Mouse (Mus musculus) liver, postnatal 0 days (tissue): ENCODE data around the gene Sez6.

Experiments used
- CTCF ChIP-seq: sonication (generic); IDR thresholded peaks from 2 replicates; pipeline ENCODE4 v1.5.1; 2016; ENCODE audit warnings: antibody characterized with exemption, low read depth
- EP300 ChIP-seq: IDR thresholded peaks from 2 replicates; pipeline ENCODE4 v1.6.1; 2016; ENCODE audit warnings: antibody characterized with exemption, low read depth, mild to moderate bottlenecking

- TF ChIP-seq CTCF (no peak), EP300 (no peak)
These were observed 2.8 kb upstream of the Sez6 start for GRCm38 (mm10) chr11:77927837-77928236.
